Mouse (Mus musculus) liver, adult 2 months (tissue): ENCODE data around the gene Scarb1. TPM values are rescaled to one million over a fixed set of nuclear protein-coding genes. Genes with fewer than 3 reads are reported as not detected.

Source experiments
- DNase-seq: peaks from one replicate; pipeline ENCODE4 v3.0.0-alpha.2; 2011; ENCODE audit warnings: low read depth, low spot score; ENCODE audit errors: extremely low read depth
- H3K27ac ChIP-seq: fragments of 200-500 bp; replicated peaks from 2 replicates; pipeline ENCODE4 v1.5.1; 2012; ENCODE audit warnings: low read depth, mild to moderate bottlenecking, control low read depth, inconsistent platforms, low read length; ENCODE audit not compliant: insufficient read depth
- H3K27me3 ChIP-seq: fragments of 200-500 bp; 2 replicates; pipeline ENCODE4 v1.6.1; 2012; ENCODE audit warnings: mild to moderate bottlenecking, moderate library complexity, low read length, inconsistent platforms; ENCODE audit not compliant: control insufficient read depth, insufficient read depth
- H3K36me3 ChIP-seq: fragments of 200-500 bp; 2 replicates; pipeline ENCODE4 v1.6.1; 2012; ENCODE audit warnings: low read length, inconsistent platforms; ENCODE audit not compliant: control insufficient read depth, insufficient read depth
- H3K4me1 ChIP-seq: fragments of 200-500 bp; 2 replicates; pipeline ENCODE4 v1.6.1; 2011; ENCODE audit warnings: low read length; ENCODE audit not compliant: control insufficient read depth, insufficient read depth
- H3K4me3 ChIP-seq: fragments of 200-500 bp; 2 replicates; pipeline ENCODE4 v1.5.1; 2011; ENCODE audit warnings: low read depth, mild to moderate bottlenecking, control low read depth, low read length, moderate library complexity; ENCODE audit not compliant: insufficient read depth
- H3K79me2 ChIP-seq: fragments of 200-500 bp; 2 replicates; pipeline ENCODE4 v1.6.1; 2012; ENCODE audit warnings: inconsistent platforms, mild to moderate bottlenecking, low read length, moderate library complexity; ENCODE audit not compliant: control insufficient read depth, insufficient read depth
- H3K9ac ChIP-seq: fragments of 200-500 bp; 2 replicates; pipeline ENCODE4 v1.6.1; 2012; ENCODE audit warnings: low read depth, mild to moderate bottlenecking, control low read depth, inconsistent platforms, low read length
- CTCF ChIP-seq: fragments of 200-500 bp; IDR thresholded peaks from 2 replicates; pipeline ENCODE4 v1.5.1; 2011; ENCODE audit warnings: low read depth, low read length, control low read depth
- POLR2A ChIP-seq: fragments of 200-500 bp; IDR thresholded peaks from 2 replicates; pipeline ENCODE4 v1.6.1; 2011; ENCODE audit warnings: low read length, control low read depth; ENCODE audit not compliant: insufficient read depth; ENCODE audit errors: extremely low read depth
- WGBS: fragments of 180-500 bp; shearing (Covaris S2); methylation state at CpG from one replicate; pipeline ENCODE4 v1.1.7; 2018; 5-methylcytosine and 5-hydroxymethylcytosine counted together
- polyA plus RNA-seq: library from polyadenylated mRNA; depleted of rRNA; stranded (reverse); fragments of >200 nt; gene quantifications from 2 replicates; pipeline ENCODE4 v1.2.3, GENCODE M21; 2012
- total RNA-seq: library from RNA; depleted of rRNA; stranded (reverse); fragments of >200 nt; gene quantifications from 2 replicates; pipeline ENCODE4 v1.2.3, GENCODE M21; 2014

Gene Scarb1
- total and polyA plus RNA-seq, 2 experiments, result 72.4 to 189 TPM

GRCm38 (mm10) chr5:125326351-125326750 lies 14.5 kb downstream of the Scarb1 start:
- H3K4me1 ChIP-seq, result peaks cover 59% of the 10 kb centered on the region
- H3K9ac ChIP-seq, result no peak overlapping the region; the same call in 1 of the 2 replicates
- peak; percentile 88 for DNase-seq
- H3K36me3 ChIP-seq, result no peaks in the 10 kb centered on the region
- TF ChIP-seq CTCF (no peak), POLR2A (no peak)
- peak overlapping the region; percentile 36 for H3K27ac ChIP-seq
- H3K4me3 ChIP-seq, result no peak overlapping the region
- no peaks in the 10 kb centered on the region for H3K27me3 ChIP-seq
- WGBS, result 26% methylated on average over 8 of the region's 8 CpGs
- peaks cover 26% of the 10 kb centered on the region; the same call in 1 of the 2 replicates for H3K79me2 ChIP-seq

- Histone ChIP-seq H3K36me3 (no peaks in the 10 kb centered on the region), H3K27ac (peak overlapping the region; percentile 36), H3K9ac (no peak overlapping the region; the same call in 1 of the 2 replicates), H3K79me2 (peaks cover 26% of the 10 kb centered on the region; the same call in 1 of the 2 replicates), H3K4me3 (no peak overlapping the region), H3K27me3 (no peaks in the 10 kb centered on the region), H3K4me1 (peaks cover 57% of the 10 kb centered on the region)
- 33% methylated on average over 11 of the region's 11 CpGs for WGBS
- no peak for DNase-seq
- TF ChIP-seq CTCF (no peak), POLR2A (no peak)
Observed at GRCm38 (mm10) chr5:125325931-125326330, 15.0 kb downstream of the Scarb1 start.

- Histone ChIP-seq H3K79me2 (peaks cover 26% of the 10 kb centered on the region; the same call in 1 of the 2 replicates), H3K36me3 (no peaks in the 10 kb centered on the region), H3K27ac (peak overlapping the region; percentile 36), H3K4me1 (peaks cover 56% of the 10 kb centered on the region), H3K4me3 (no peak overlapping the region), H3K27me3 (no peaks in the 10 kb centered on the region), H3K9ac (no peak overlapping the region)
- peak; percentile 59 for DNase-seq
- 20% methylated on average over 4 of the region's 4 CpGs for WGBS
- no peak for TF ChIP-seq POLR2A
- no peak for TF ChIP-seq CTCF
Observed at GRCm38 (mm10) chr5:125325285-125325684, 15.6 kb downstream of the Scarb1 start.

GRCm38 (mm10) chr5:125323939-125324480 lies 16.9 kb downstream of the Scarb1 start:
- H3K4me3 ChIP-seq, result no peak overlapping the region
- H3K79me2 ChIP-seq, result peaks cover 24% of the 10 kb centered on the region; the same call in 1 of the 2 replicates
- no peak for TF ChIP-seq POLR2A
- no peak for TF ChIP-seq CTCF
- peak overlapping the region; percentile 62 for H3K27ac ChIP-seq
- peak; percentile 82 for DNase-seq
- H3K36me3 ChIP-seq, result no peaks in the 10 kb centered on the region
- 28% methylated on average over 7 of the region's 7 CpGs for WGBS
- H3K4me1 ChIP-seq, result peaks cover 56% of the 10 kb centered on the region
- H3K9ac ChIP-seq, result peak overlapping the region; percentile 4; the same call in 1 of the 2 replicates
- no peaks in the 10 kb centered on the region for H3K27me3 ChIP-seq

- H3K27ac ChIP-seq, result peak overlapping the region; percentile 21
- H3K9ac ChIP-seq, result no peak overlapping the region
- TF ChIP-seq POLR2A, result no peak
- no peak for TF ChIP-seq CTCF
- H3K36me3 ChIP-seq, result no peaks in the 10 kb centered on the region
- 15% methylated on average over 6 of the region's 6 CpGs for WGBS
- H3K27me3 ChIP-seq, result no peaks in the 10 kb centered on the region
- H3K4me3 ChIP-seq, result no peak overlapping the region
- H3K4me1 ChIP-seq, result peaks cover 57% of the 10 kb centered on the region
- peak; percentile 92 for DNase-seq
- peaks cover 20% of the 10 kb centered on the region; the same call in 1 of the 2 replicates for H3K79me2 ChIP-seq
Observed at GRCm38 (mm10) chr5:125323128-125323527, 17.8 kb downstream of the Scarb1 start.

- Histone ChIP-seq H3K4me3 (no peak overlapping the region), H3K4me1 (peaks cover 59% of the 10 kb centered on the region), H3K9ac (no peak overlapping the region), H3K79me2 (peaks cover 23% of the 10 kb centered on the region), H3K36me3 (no peaks in the 10 kb centered on the region), H3K27ac (no peak overlapping the region), H3K27me3 (no peaks in the 10 kb centered on the region)
- WGBS, result 49% methylated on average over 3 of the region's 3 CpGs
- TF ChIP-seq CTCF, result no peak
- TF ChIP-seq POLR2A, result no peak
- no peak for DNase-seq
Observed at GRCm38 (mm10) chr5:125321836-125322235, 19.1 kb downstream of the Scarb1 start.
